Mouse (Mus musculus): ENCODE measurements around the gene Cox19.

GRCm38 (mm10) chr5:139330766-139331165 is 20.5 kb downstream of the Cox19 start:
- TF ChIP-seq CTCF (IDR thresholded peaks at IDR 0.05) (no peak), EP300 (IDR thresholded peaks at IDR 0.05) (no peak)
